Mouse (Mus musculus): ENCODE measurements around the gene Sik2.

The Sik2 gene

DNA sequence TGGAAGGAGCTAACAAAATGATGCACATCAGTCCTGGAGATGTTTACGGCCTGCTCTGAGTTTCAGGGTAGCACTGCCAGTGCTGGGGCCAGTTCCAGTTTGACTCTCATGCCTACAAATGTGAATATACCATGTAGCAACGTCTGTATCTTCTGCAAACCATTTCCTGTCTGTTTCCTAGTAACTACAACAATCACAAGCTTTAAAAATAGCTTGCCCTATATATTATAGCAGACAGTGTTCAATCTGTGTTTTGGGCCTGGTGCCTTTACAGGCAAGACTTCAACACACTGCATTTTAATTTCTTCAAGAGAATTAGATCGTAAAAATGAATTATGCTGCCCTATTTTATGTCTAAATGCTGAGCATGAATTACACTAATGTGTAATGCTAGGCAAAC, 103.6 kb downstream of the Sik2 start:
- DNase-seq = no peak

DNA sequence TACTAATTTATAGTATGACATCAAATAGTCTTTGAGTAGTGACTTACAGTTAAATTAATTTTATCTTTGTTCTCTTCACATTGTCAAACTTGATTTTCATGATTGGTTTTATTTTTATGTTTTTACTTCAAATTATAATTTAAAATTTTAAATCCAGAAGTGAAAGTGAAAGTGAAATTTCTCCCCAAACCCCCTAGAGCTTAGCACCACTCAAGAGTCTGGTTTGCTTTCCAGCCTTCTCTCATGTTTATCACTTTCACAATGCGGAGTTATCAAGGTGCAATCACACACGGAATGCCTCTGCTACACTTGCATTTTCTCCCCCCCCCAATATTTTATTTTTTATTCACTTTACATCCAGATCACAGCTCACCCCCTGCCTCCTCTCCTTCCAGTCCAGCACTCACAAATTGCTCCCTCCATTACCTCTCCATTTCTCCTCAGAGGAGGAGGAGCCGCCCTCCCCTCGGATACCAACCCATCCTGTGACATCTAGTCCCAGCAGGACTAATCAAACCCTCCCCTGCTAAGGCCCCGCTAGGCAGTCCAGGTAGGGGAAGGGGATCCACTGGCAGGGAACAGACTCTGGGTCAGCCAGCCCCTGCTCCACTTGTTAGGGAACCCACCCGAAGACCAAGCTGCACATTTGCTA, 104.6 kb downstream of the Sik2 start:
- DNase-seq = no peak

DNA sequence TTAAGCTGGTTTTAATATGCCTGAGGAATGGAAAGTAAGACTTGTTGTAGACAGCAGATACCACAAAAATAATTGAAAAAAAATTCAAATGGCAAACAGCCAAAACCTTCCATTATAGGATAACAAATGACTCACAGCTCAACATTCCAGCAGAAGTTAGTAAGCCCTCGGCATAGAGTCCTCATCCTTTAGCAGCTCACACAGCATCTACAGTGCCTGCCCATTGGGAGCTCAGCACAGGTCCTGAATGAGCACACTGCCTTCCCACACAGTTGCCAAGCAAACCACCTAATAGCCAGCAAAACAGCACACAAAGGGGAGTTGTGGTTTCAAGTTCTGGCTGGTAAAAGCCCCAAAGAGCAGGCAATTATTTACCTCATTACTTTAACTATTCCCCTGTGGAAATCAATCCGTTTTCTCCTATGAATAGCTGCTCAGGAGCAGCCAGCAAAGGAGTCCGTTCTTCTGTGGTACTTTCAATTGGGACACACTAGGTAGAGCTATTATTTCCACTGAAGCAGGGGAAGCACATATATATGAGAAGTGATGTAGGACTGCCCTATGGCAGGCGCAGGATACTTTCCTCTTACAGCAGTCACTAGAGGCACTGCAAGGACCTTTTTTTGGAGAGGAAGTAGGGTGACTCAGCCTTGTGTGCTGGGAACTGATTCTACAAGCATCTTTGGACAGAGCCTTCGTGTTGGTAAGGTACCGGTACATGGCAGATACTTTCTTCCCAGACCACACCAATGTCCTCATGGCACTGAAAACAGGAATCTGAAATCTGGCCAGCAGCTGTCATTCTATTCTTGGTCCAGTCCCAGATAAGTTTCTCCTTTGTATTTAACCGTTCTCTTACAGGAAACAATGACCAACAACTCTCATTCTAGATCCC, 108.6 kb downstream of the Sik2 start:
- DNase-seq = no peak

DNA sequence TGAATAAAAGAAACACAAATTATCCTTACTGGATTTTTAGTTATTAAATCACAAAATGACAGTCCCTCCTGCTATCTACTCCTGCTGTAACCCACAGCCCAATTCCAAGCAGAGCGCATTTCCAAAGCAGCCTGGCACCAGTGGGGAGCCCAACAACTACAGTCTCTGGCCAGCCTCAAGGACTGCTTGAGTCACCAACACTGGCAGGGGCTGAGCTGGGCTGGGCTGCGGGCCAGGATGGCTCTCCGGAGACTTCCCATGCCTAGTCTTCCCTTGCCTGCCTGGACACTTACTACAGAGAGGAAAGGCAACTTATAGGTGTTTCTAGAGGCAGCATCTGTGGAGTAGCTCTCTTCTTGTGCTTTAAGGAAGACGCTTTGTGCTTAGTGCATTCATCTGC, 115.2 kb downstream of the Sik2 start:
- DNase-seq = peak; percentile 56 to 65

DNA sequence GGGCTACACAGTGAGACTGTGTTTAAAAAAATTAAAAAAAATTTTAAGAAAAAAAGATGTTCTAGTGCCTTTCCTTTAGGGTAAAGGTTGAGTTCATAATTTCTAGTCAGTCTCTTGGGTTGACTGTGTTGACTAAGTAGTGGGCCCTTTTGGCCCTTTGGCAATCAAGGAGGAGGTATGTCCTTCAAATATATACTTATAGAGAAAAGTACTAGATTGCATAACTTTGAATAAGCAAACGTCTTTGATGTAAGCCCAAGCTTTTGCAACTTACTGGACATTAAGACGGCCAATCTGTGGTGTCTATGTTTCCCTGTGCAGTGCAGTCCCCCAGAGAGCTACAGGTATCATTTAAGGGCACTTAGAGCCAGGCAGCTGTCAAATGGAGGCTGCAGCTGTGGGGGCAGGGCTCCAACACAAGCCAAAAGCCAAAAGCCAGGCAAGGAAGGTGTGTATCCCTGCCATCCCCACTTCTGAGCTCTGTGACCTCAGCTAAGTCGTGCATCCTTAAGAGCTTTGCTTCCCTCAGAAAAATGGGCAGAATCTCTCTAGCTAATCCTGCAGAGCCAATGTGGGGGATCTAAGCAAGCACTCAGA, 118.3 kb downstream of the Sik2 start:
- no peak for DNase-seq

DNA sequence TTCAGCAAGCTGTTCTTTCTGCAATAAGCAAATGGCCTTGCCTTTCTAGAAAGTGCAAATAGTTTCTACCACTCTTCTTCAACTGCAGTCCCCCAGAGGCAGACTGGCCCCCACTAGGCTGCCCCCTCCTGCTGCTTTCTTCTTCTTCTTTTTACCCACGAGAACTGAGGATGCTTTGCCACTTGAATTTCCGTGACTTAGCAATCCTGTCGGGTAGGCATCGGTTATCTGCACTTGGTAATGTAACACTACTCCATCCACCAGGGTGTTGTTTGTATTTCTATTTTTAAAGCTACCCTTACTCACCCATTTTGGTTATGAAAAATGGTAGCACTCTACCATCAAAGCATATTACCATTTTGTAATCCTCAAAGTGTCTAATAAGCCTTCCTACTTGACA, 118.9 kb downstream of the Sik2 start:
- no peak for DNase-seq

DNA sequence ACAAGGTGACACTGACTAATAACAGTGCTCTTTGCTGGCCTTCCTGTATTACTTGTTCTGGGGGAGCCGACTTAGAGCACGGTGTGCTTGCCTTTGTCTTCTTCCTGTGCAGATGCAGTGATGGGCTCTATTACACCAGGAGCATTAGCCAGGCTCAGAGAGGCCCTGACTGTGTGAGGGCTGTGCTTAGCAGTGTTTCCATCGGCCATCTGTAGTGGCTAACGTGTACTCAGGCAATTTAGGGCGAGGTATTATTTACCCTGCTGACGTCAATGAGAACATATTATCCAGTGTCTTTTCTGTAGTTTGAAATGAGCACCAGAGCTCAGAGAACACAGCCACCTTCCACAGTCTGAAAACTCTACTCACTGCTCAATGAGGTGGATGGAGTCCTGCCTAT, 119.7 kb downstream of the Sik2 start:
- no peak for DNase-seq

DNA sequence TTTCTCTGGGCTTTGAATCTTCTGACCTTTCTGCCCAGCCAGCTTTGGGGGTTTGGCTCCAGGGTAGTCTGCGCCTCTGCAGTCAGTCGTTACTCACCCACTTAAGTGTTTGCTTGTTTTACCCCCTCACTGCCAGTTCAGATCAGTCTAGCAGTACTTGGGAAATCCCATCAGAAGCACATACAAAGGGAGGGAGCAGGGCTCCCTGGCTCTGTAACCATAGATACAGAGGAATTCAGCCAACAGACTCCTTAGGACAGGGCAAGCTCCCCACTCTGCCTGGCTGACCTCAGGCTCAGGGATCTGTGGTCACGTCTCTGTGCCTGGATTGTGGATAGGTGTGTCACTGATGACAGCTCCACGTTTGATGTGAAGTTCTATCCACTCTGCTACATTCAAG, 121.5 kb downstream of the Sik2 start:
- DNase-seq = peak; percentile 49 to 74

DNA sequence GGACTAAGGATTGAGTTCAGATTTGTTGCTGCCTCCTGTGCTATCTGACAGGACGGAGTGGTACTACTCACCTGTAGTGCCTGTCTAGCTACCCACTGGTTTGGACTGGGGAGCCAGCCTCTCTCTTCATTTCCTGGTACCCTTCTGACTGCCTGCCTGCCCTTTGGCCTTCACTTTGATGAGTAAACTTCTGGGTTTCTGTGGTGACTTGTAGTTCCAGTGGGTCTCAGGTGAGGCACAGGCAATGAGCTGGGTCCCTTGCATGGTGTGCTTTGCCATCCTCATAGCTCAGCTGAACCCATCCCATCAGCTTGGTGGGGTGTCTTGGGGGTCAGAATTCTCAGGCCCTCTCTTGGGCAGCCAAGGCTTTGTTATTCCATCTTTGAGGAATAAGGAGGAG, 122.0 kb downstream of the Sik2 start:
- DNase-seq = no peak

DNA sequence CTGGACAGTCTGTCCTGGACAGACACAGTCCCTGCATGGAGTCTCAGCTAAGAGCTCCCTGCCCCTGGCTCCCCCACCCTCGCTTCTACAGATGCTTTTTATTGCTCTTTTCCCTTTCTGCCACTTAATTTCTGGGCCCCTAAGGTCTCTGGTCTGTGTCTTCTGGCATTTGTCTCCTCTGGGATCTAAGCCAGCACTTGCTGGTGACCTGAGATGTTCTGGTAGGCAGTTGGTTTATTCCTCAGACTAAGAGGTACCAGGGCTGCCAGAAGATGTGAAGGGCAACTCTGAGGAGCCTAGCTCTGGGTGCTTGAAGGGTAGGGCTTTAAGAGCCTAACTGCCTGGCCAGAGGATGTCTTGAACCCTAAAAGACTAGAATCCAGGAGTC, 123.3 kb downstream of the Sik2 start:
- no peak for DNase-seq

DNA sequence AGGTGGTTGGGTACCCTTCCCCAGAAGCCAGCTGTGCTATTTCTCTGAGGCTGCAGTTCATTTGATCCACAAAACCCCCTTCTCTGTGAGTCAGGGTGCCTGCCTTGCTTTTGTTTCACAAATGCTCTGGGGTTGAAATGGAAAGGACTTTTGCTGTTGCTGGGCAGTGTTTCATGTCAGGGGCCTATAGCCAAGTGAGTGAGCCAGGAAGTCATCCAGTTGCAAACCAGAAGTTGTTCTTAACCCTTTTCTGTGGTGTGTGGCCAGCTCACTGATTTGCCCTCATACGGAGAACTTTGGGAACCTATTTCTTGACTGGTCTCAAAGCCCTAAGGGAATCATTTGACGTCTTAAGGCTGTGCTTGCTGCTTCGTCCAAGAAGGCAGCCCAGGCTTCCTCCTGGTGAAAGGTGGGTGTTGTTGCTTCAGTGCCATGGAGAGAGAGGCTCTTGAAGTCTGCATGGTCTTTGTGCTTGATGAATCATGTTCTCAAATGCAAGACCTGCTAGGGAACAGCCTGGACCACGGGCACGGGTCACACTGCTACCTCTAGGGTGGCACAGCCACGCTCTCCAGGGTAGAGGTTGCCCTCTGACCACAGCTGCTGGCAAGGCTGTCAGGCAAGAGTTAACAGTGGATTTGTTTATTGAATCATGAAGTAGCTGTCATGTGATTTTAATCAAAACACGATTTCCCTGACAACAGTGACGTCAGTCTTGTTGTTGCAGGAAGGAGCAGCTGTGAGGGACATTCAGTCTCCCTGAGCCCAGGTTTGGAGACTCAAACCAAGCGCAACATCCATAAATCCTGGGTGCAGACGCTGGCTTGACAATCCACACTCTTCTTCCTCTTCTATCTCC, 123.9 kb downstream of the Sik2 start:
- peak; percentile 66 to 91 for DNase-seq

DNA sequence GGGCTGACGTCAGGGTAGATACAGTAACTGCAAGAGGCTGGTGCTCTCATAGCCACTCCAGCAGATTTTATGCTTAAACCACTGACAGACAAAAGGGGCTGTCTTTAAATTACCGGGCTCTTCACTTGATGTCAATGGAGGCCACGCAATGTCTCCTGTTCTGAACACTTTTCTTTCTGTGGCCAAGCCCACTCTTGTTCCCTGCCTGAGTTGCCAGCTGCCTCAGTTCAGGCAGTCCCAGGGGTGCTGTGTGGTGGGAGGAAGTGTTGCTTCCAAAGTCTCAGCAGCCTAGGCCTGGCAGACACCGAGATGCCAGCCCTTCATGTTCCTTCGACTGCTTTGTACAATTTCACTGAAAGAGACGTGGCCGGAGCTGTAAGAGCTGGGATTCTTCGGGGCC, 124.8 kb downstream of the Sik2 start:
- no peak for DNase-seq

DNA sequence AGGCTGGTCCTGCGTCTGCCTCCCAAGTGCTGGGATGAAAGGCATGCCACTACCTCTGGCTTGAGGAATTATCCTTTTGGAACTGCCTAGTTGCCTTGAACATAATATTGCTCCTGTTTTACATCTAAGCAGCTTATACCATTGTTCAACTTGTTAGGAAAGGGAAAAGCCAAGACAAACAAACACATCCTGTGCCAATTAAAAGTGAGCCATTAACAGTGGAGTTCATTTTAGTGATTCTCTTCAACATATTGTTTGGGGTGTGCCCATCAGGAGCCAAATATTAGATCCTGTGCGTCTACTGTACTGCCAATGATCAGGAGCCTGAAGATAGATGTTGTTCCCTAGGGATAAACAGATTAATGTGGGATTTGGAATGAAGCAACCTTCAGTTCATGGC, 126.7 kb downstream of the Sik2 start:
- DNase-seq = peak in 1 of 2 experiments; percentile 28

DNA sequence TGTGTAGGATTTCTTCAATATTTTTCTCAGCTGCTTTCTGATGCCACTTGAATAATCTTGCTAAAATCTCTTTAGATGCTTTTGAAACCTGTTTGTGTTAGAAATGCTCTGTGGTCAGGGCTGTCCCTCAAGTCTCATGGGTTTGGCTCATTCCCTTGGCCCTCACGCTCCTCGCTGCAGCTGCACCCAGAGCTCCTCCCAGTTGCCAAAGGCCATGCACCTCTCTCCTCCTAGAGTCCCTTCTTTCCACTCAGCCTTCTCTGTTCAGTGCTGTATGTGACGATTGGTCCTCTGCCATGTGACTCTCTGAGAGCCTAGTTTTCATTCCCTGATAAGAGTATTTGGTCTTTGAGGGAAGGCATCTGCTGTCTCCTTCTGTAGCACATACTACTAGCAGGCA, 131.4 kb downstream of the Sik2 start:
- no peak for DNase-seq

DNA sequence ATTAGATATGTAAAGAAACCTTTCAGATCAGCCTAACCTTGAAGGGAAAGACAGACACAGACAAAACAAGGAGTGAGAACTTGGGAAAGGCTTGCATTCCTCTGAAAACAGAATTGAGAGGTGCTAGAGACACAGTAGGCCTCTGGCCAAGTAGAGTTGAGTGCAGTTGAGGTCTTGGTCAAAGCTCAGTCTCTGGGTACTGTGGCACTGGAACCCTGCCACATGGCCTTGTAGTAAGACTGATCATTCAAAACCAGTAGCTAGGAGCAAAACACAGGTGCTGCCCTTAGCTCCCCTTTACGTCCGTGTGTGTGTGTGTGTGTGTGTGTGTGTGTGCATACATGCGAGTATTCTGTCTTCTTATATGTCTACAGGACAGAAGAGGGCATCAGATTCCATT, 132.6 kb downstream of the Sik2 start:
- DNase-seq = no peak

DNA sequence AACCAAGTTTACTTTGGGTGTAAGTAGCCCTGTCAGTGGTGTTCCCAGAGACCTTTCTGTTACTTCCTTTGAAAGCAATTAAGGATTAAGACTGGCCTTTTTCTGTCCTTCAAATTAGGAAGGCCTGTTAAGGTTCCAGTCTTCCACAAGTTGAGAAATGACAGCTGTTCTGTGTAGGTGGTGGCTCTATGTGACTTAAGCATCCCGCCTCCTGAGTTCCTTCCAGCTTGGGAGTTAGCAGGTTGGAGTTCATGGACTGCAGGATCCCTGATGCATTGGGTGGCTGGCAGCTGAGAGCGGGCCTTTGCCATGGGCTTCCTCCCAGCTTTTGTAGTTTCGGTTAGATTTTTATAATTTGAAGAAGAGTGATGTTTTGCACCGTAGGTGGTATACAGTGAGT, 133.4 kb downstream of the Sik2 start:
- no peak for DNase-seq

DNA sequence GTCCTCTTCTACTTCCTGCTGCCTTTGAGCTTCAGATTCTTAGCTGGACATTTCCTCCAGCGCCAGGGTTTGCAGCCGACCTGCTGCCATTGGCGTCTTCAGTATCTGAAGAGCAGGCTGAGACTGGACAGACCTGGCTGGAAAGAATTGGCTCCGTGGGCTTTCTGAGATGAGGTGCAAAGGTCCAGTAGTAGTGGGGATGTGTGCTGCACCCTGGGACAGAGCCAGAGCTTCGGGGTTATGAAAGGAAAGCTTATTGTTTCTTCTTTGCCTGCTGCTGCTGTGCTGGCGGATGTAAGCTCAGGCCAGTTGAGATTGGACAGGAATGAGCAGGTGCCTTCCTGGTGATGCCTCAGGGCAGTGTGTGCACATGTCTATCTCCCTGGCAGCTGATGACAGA, 134.8 kb downstream of the Sik2 start:
- DNase-seq = no peak

DNA sequence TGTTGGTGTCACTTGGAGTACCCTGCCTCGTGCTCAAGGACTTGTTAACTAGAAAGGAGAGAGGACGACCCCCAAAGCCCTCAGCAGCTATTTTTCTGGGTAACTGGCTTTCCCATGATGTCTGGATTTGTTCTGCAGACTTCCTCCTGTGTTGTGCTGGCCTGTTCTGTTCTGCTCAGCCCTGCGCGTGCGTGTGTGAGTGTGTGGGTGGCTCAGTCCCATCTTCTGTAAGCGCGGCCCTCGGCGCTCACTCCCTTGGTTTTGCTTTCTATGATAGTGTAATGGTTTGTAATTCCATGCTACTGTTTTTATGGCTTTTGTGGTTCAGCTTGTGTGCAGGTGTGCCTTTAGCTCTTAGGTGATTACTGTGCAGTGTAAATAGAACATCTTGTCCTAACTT, 135.7 kb downstream of the Sik2 start:
- no peak for DNase-seq

DNA sequence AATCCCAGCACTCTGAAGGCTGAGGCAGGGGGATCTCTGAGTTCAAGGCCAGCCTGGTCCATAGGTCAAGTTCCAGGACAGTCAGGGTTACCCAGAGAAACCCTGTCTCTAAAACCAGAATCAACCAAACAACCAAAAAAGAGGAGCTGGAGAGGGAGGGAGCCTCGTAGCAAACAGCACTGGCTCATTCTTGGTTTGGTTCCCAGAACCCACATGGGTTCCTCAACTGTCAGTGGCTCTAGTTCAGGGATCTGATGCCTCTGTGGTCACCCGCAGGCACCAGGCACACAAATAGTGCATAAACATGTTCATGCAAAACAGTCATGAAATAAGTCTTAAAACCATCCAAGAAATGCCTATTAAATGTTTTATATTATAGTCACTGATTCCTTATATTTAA, 140.7 kb downstream of the Sik2 start:
- DNase-seq = no peak

DNA sequence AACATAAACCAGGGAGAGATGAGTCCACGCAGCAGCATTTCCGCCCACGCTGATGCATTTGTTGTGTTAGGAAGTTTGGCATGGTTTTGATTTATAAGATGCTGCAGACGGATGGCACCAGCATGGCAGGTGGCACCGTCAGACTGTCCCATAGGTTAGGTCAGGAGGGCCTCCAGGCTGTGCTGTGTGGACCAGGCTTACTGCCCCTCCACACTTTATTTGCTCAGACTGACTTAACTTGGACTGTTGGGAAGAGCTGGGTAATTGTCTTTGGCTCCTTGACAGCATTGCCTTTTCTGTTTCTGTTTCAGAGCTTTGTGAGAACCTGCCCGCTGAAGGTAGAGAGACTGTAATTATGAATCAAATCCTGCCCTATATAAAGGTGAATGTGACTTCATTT, 141.9 kb downstream of the Sik2 start:
- no peak for DNase-seq

DNA sequence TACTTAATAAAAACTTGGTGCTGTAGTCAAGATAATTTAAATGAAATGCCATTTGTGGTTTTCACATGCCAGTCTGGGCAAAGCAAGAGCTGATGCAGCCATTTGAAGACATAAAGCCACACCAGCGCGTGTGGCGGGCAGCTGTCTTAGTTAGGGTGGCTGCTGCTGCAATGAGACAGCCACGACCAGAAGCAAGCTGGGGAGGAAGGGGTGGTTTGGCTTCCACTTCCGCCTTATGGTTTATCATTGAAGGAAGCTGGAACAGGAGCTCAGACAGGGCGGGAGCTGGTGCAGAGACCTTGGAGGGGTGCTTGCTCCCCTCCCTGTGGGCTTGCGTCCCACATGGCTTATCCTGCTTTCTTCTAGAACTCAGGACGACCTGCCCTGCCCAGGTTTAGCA, 143.1 kb downstream of the Sik2 start:
- DNase-seq = no peak

DNA sequence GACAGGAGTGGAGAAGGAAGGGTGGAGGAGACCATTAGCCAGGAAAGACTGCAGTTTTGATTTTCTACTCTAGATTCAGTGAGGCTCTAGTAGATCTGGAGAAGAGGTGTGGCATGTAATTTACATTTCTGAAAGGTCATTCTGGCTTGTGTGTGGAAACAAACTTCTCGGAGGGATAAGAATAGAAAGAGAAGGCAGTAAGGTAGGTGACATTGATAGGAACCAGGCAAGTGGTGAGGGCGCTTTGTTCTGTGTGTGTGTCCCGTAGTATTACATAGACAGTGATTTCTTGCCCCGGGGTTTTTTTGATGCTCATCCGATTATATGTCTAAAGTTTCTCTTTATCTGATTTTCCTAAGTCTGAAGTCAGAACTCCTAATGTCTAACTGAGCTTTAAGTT, 144.0 kb downstream of the Sik2 start:
- no peak for DNase-seq

DNA sequence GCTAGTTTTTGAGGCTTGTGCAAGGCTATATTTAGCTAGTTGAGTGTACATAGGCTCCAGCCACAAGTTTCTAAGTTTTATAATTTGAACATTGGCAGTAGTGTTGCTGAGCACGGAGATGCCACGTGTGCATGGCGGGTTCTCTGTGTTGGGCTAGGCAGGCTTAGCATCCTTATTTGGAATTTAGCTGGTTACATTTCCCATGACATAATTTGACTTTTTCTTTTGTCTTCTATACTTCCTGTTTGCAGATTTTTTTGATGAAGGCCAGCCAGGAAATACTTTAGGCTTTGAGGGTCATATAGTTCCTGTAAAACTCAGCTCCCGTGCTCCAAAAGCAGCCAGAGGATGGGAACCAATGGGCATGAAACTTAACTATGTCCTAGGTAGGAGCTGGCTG, 145.0 kb downstream of the Sik2 start:
- DNase-seq = no peak

Data from lung, adult 18-20 months (tissue).